Mouse (Mus musculus): Measurements from ENCODE around the gene Ttll7.

- TF ChIP-seq CTCF (conservative IDR thresholded peaks at IDR 0.05; ENCODE audit: low read length) = peak; percentile 84
- no peak for TF ChIP-seq NANOG (IDR thresholded peaks at IDR 0.05; ENCODE audit: borderline replicate concordance, low read length)
Observed at GRCm38 (mm10) chr3:146866563-146866962, 14.4 kb downstream of the Ttll7 start.
